ENCODE assay signal across 13 mouse cellular contexts in the genomic region with DNA sequence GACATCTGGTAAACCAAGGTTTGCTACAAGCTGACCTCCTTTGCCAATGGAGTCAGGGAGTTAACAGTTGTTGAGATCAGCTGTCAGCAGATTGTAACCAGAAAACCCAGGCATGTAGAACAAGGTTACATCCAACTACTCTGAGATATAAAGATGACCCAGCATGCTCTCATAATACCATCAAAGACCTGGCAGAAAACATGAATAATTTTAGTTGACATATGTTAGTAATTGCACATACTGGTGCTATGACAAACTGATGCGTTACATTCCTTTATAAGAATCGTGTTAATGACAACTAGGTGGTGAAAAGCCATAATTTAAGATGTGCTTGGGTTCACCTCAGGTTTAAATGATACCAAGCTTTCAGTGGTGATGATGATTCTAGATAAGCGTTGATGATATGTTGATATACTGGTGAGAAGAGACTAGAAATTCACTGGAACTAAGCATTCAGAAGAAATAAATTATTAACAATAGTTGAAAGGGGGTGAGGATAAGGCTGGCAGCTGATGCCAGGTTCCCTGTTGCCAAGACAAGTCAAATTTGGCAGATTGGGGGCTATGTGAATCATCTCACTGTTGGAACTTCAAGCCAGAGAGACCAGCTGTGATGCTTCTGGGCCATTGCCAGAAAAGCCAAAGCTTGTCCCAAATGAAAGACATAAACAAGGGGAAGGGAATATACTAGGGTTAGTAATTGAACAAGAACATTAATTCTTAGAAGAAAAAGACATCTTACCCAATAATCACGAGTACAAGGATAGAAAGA.
DNase-seq lines count a peak whose midpoint lies in the region; ATAC-seq and TF ChIP-seq lines count a peak whose summit lies in the region.
"Had no signal": no experiment of that assay in that cellular context is flagged by ENCODE, and none has a peak within 500 bp of the region (broad histone marks: within the 10 kb centered on the region; RNA-seq: fewer than 3 reads in every experiment).

No protein-coding gene starts in this region.

- no peak for TF ChIP-seq POLR2A in heart, adult 2 months (IDR thresholded peaks at IDR 0.05; ENCODE audit: insufficient read depth, low read depth, low read length)

- no peak for TF ChIP-seq CTCF in heart, adult 2 months (IDR thresholded peaks at IDR 0.05)
- no peak for TF ChIP-seq CTCF in layer of hippocampus, adult 2 months (conservative IDR thresholded peaks at IDR 0.05)
- TF ChIP-seq CTCF in stomach, postnatal 0 days (IDR thresholded peaks at IDR 0.05; ENCODE audit: low read depth) = no peak

- no peak overlapping the region for H3K4me2 ChIP-seq in heart, embryonic 12.5 days
- H3K4me2 ChIP-seq in stomach, postnatal 0 days (replicated peaks; ENCODE audit: low read depth) = no peak overlapping the region
- H3K4me2 ChIP-seq: liver, embryonic 11.5 days; midbrain, embryonic 13.5 days had no signal

- DNase-seq in heart, adult 2 months = peak; percentile 14 to 26
- DNase-seq in NIH3T3 (ENCODE audit: low read depth) = peak; percentile 4
- peak; percentile 25 for DNase-seq in cerebellum, adult 9-11 months
- DNase-seq in layer of hippocampus, adult 2 months (ENCODE audit: low spot score in 2 of 2) = peak; percentile 69 to 73
- DNase-seq in stomach, postnatal 0 days (ENCODE audit: low spot score) = no peak
- no peak for DNase-seq in spleen, postnatal 4 days (ENCODE audit: low spot score in 2 of 2)
- no peak for DNase-seq in neural tube, embryonic 10.5 days (ENCODE audit: extremely low spot score, low spot score)
- DNase-seq: gastrocnemius, postnatal 36 days; kidney, adult 9 months; thymus, adult 2 months had no signal

- H3K27ac ChIP-seq in heart, adult 2 months = no peak overlapping the region
- H3K27ac ChIP-seq in heart, embryonic 12.5 days (ENCODE audit: poor library complexity, severe bottlenecking) = no peak overlapping the region
- peak overlapping the region; percentile 47; the same call in 1 of the 2 replicates for H3K27ac ChIP-seq in layer of hippocampus, adult 2 months
- H3K27ac ChIP-seq in stomach, postnatal 0 days (replicated peaks) = no peak overlapping the region
- H3K27ac ChIP-seq: midbrain, embryonic 13.5 days had no signal

- no peak overlapping the region for H3K9ac ChIP-seq in heart, adult 2 months (ENCODE audit: low read depth, low read length)
- no peak overlapping the region for H3K9ac ChIP-seq in heart, embryonic 12.5 days
- no peak overlapping the region for H3K9ac ChIP-seq in stomach, postnatal 0 days (ENCODE audit: low read length)
- H3K9ac ChIP-seq: midbrain, embryonic 13.5 days had no signal

- WGBS in heart, adult 2 months = 56% methylated on average over 4 of the region's 4 CpGs
- 67% methylated on average over 4 of the region's 4 CpGs for WGBS in heart, embryonic 12.5 days
- 66% methylated on average over 4 of the region's 4 CpGs for whole genome bisulfite sequencing in stomach, postnatal 0 days

- intact Hi-C loops in heart, adult 2 months (cut with DNase I) = no loop called here

- TF ChIP-seq EP300 in heart, adult 2 months (IDR thresholded peaks at IDR 0.05; ENCODE audit: insufficient read depth, low read depth, low read length) = no peak
- no peak for TF ChIP-seq EP300 in stomach, postnatal 0 days (optimal IDR thresholded peaks at IDR 0.05)

- no peak for ATAC-seq in heart, embryonic 12.5 days (ENCODE audit: insufficient number of reproducible peaks, low FRiP score)
- no peak for ATAC-seq in stomach, postnatal 0 days (ENCODE audit: low FRiP score, low TSS enrichment)
- ATAC-seq: midbrain, embryonic 13.5 days had no signal

- no peaks in the 10 kb centered on the region for H3K27me3 ChIP-seq in heart, adult 2 months (ENCODE audit: control insufficient read depth, insufficient read depth, low read length)
- H3K27me3 ChIP-seq in heart, embryonic 12.5 days (replicated peaks) = no peaks in the 10 kb centered on the region
- no peaks in the 10 kb centered on the region for H3K27me3 ChIP-seq in stomach, postnatal 0 days (ENCODE audit: control insufficient read depth, insufficient read depth, low read length)
- H3K27me3 ChIP-seq: midbrain, embryonic 13.5 days had no signal

- no peak overlapping the region for H3K4me3 ChIP-seq in heart, adult 2 months
- H3K4me3 ChIP-seq in heart, embryonic 12.5 days = no peak overlapping the region
- no peak overlapping the region for H3K4me3 ChIP-seq in layer of hippocampus, adult 2 months
- H3K4me3 ChIP-seq in stomach, postnatal 0 days (ENCODE audit: low read depth, low read length) = no peak overlapping the region
- H3K4me3 ChIP-seq: midbrain, embryonic 13.5 days had no signal

- no peaks in the 10 kb centered on the region for H3K9me3 ChIP-seq in heart, embryonic 12.5 days (replicated peaks)
- H3K9me3 ChIP-seq in stomach, postnatal 0 days (ENCODE audit: control insufficient read depth, low read length) = no peaks in the 10 kb centered on the region
- H3K9me3 ChIP-seq: midbrain, embryonic 13.5 days had no signal

- no peaks in the 10 kb centered on the region for H3K79me2 ChIP-seq in heart, adult 2 months (replicated peaks; ENCODE audit: control insufficient read depth, insufficient read depth, low read length)

- H3K36me3 ChIP-seq in heart, adult 2 months (ENCODE audit: control insufficient read depth, insufficient read depth, low read length) = no peaks in the 10 kb centered on the region
- no peaks in the 10 kb centered on the region for H3K36me3 ChIP-seq in heart, embryonic 12.5 days
- H3K36me3 ChIP-seq in stomach, postnatal 0 days (ENCODE audit: control insufficient read depth, insufficient read depth, low read length) = no peaks in the 10 kb centered on the region
- H3K36me3 ChIP-seq: midbrain, embryonic 13.5 days had no signal

- no peaks in the 10 kb centered on the region for H3K4me1 ChIP-seq in heart, adult 2 months (ENCODE audit: control insufficient read depth, insufficient read depth, low read length)
- H3K4me1 ChIP-seq in heart, embryonic 12.5 days (replicated peaks) = no peaks in the 10 kb centered on the region
- no peaks in the 10 kb centered on the region for H3K4me1 ChIP-seq in stomach, postnatal 0 days (replicated peaks; ENCODE audit: control insufficient read depth, insufficient read depth)

Comparison
In these comparisons a context has a peak if more than half of its experiments do, and no peak if none do; other contexts are left out.
1. DNase-seq: peak in heart, adult 2 months (2 of 2), NIH3T3 (single experiment), cerebellum, adult 9-11 months (single experiment) and layer of hippocampus, adult 2 months (2 of 2); none in stomach, postnatal 0 days (single experiment), spleen, postnatal 4 days (0 of 2) and neural tube, embryonic 10.5 days (single experiment).